Mouse (Mus musculus) liver, postnatal 0 days (tissue): ENCODE data around the gene Rnf26.

Experiments
- CTCF ChIP-seq: sonication (generic); IDR thresholded peaks from 2 replicates; pipeline ENCODE4 v1.5.1; 2016; ENCODE audit warnings: antibody characterized with exemption, low read depth
- EP300 ChIP-seq: IDR thresholded peaks from 2 replicates; pipeline ENCODE4 v1.6.1; 2016; ENCODE audit warnings: antibody characterized with exemption, low read depth, mild to moderate bottlenecking

- TF ChIP-seq CTCF (no peak), EP300 (no peak)
Measured at GRCm38 (mm10) chr9:44077266-44077910, 35.9 kb downstream of the Rnf26 start.
